Mouse (Mus musculus): Measurements from ENCODE around the gene Lrmda.

- TF ChIP-seq CTCF (IDR thresholded peaks at IDR 0.05) (no peak), POLR2A (IDR thresholded peaks at IDR 0.05; ENCODE audit: insufficient read depth, low read depth, low read length) (no peak)
Measured at GRCm38 (mm10) chr14:22533501-22533900, 514.0 kb downstream of the Lrmda start.

All from heart, adult 2 months (tissue).